In genomic region chr4:150651390-150652277, GRCm38 (mm10) we compare ENCODE assay signal across 9 mouse cellular contexts. TPM values are rescaled to one million over a fixed set of nuclear protein-coding genes. Genes with fewer than 3 reads are reported as not detected.
DNase-seq lines count a peak whose midpoint lies in the region; ATAC-seq and TF ChIP-seq lines count a peak whose summit lies in the region.
"Had no signal": no experiment of that assay in that cellular context is flagged by ENCODE, and none has a peak within 500 bp of the region (broad histone marks: within the 10 kb centered on the region; RNA-seq: fewer than 3 reads in every experiment).

Gene Slc45a1 (minus strand): TSS chr4:150652174.

- TF ChIP-seq POLR2A in testis, adult 2 months (IDR thresholded peaks at IDR 0.05; ENCODE audit: control insufficient read depth, low read depth, low read length) = no peak

- no peaks in the 10 kb centered on the region for H3K27me3 ChIP-seq in testis, adult 2 months (ENCODE audit: control insufficient read depth, insufficient read depth, low read length)
- H3K27me3 ChIP-seq in embryonic facial prominence, embryonic 14.5 days (replicated peaks; ENCODE audit: control insufficient read depth, insufficient read depth, low read length) = peaks cover 22% of the 10 kb centered on the region
- H3K27me3 ChIP-seq in midbrain, embryonic 16.5 days (ENCODE audit: control insufficient read depth, insufficient read depth, low read depth, low read length) = peaks cover 7% of the 10 kb centered on the region

- H3K9ac ChIP-seq in embryonic facial prominence, embryonic 14.5 days (ENCODE audit: low read depth, low read length) = peak within 1 kb of the TSS; percentile 45
- H3K9ac ChIP-seq in midbrain, embryonic 16.5 days (ENCODE audit: low read depth, low read length) = peak within 1 kb of the TSS; percentile 84
- H3K9ac ChIP-seq: liver, embryonic 14.5 days had no signal

- peaks cover 2% of the 10 kb centered on the region; the same call in 1 of the 2 replicates for H3K9me3 ChIP-seq in embryonic facial prominence, embryonic 14.5 days (ENCODE audit: control insufficient read depth, low read length)
- no peaks in the 10 kb centered on the region for H3K9me3 ChIP-seq in midbrain, embryonic 16.5 days (replicated peaks; ENCODE audit: control insufficient read depth, low read length, poor library complexity, severe bottlenecking)

- H3K27ac ChIP-seq in testis, adult 2 months (ENCODE audit: control insufficient read depth, insufficient read depth, low read depth, low read length) = no peak within 1 kb of the TSS
- H3K27ac ChIP-seq in embryonic facial prominence, embryonic 14.5 days (replicated peaks; ENCODE audit: low read depth, low read length) = no peak within 1 kb of the TSS
- peak within 1 kb of the TSS; percentile 62 for H3K27ac ChIP-seq in midbrain, embryonic 16.5 days (ENCODE audit: low read length)
- H3K27ac ChIP-seq: liver, embryonic 14.5 days had no signal

- intact Hi-C loops in heart, postnatal 10 days (cut with DNase I) = no loop called here

- H3K36me3 ChIP-seq in testis, adult 2 months (ENCODE audit: control insufficient read depth, insufficient read depth, low read length) = no peaks in the 10 kb centered on the region
- H3K36me3 ChIP-seq in embryonic facial prominence, embryonic 14.5 days (ENCODE audit: control insufficient read depth, insufficient read depth, low read length) = no peaks in the 10 kb centered on the region
- no peaks in the 10 kb centered on the region for H3K36me3 ChIP-seq in midbrain, embryonic 16.5 days (ENCODE audit: control insufficient read depth, insufficient read depth, low read length)

- peak within 1 kb of the TSS; percentile 54 for H3K4me2 ChIP-seq in embryonic facial prominence, embryonic 14.5 days (ENCODE audit: low read depth, low read length)
- peak within 1 kb of the TSS; percentile 77 for H3K4me2 ChIP-seq in midbrain, embryonic 16.5 days (ENCODE audit: low read length)

- peak within 1 kb of the TSS; percentile 32 for H3K4me3 ChIP-seq in testis, adult 2 months (ENCODE audit: control insufficient read depth, low read depth, low read length)
- H3K4me3 ChIP-seq in embryonic facial prominence, embryonic 14.5 days (ENCODE audit: low read depth, low read length) = peak within 1 kb of the TSS; percentile 28
- peak within 1 kb of the TSS; percentile 66 for H3K4me3 ChIP-seq in midbrain, embryonic 16.5 days (ENCODE audit: low read depth, low read length)

- ATAC-seq in embryonic facial prominence, embryonic 14.5 days (ENCODE audit: low read depth) = 0 out of 2 replicates have a peak, but pooled peaks have one; percentile 39
- peak; percentile 59 for ATAC-seq in midbrain, embryonic 16.5 days

- no peak for DNase-seq in testis, postnatal 10 days (ENCODE audit: low spot score)
- no peak for DNase-seq in embryonic facial prominence, embryonic 14.5 days (ENCODE audit: low spot score)
- DNase-seq in layer of hippocampus, adult 8-10 months (ENCODE audit: low spot score in 2 of 2) = peak in 1 of 2 experiments; percentile 37
- no peak for DNase-seq in spleen, postnatal 4 days (ENCODE audit: low spot score in 2 of 2)
- DNase-seq in Muller cell, postnatal 12 days (ENCODE audit: inconsistent ontology term) = no peak
- no peak for DNase-seq in heart, postnatal 10 days

- WGBS in embryonic facial prominence, embryonic 14.5 days = 7% methylated on average over 34 of the region's 41 CpGs
- 5% methylated on average over 41 of the region's 41 CpGs for WGBS in midbrain, embryonic 16.5 days

- no peak for TF ChIP-seq CTCF in testis, adult 2 months (IDR thresholded peaks at IDR 0.05; ENCODE audit: control insufficient read depth, insufficient read depth, insufficient replicate concordance, low read depth, low read length)

- peaks cover 4% of the 10 kb centered on the region for H3K4me1 ChIP-seq in testis, adult 2 months (ENCODE audit: control insufficient read depth, insufficient read depth, low read length)
- H3K4me1 ChIP-seq in embryonic facial prominence, embryonic 14.5 days (ENCODE audit: control insufficient read depth, insufficient read depth, low read length) = no peaks in the 10 kb centered on the region
- peaks cover 11% of the 10 kb centered on the region for H3K4me1 ChIP-seq in midbrain, embryonic 16.5 days (ENCODE audit: control insufficient read depth, insufficient read depth, low read length)

RNA-seq across cellular contexts. Expression of gene Slc45a1, which starts in this region (rescaled TPM):
- polyA plus RNA-seq in testis, adult 2 months (2012; rRNA removed) = 0.37 and 0.42 TPM in 2 replicates
- polyA plus RNA-seq in embryonic facial prominence, embryonic 14.5 days (2014; fragmentation: Nextera tagmentation; extraction: Ambion mirVana) = 1.1 and 1.2 TPM in 2 replicates
- 10 to 100 TPM; 36.2 to 45.2 (median 44.1) TPM for total RNA-seq in layer of hippocampus, adult 8-10 months (2022)
- 39.7 and 44.7 TPM in 2 replicates for polyA plus RNA-seq in midbrain, embryonic 16.5 days (2015; fragmentation: Nextera tagmentation; extraction: Ambion mirVana)
- not detected for total RNA-seq in heart, postnatal 10 days (2021)
- polyA plus RNA-seq: liver, embryonic 14.5 days had no signal

Comparison
In these comparisons a context has a peak if more than half of its experiments do, and no peak if none do; other contexts are left out.
1. RNA of gene Slc45a1 (total RNA-seq): 36.2 to 45.2 TPM in layer of hippocampus, adult 8-10 months; not detected in heart, postnatal 10 days; every median in the first group is over 10 times any median in the second.
2. RNA of gene Slc45a1 (polyA plus RNA-seq): 39.7 to 44.7 TPM in midbrain, embryonic 16.5 days; 1.1 to 1.2 TPM in embryonic facial prominence, embryonic 14.5 days and 0.37 to 0.42 TPM in testis, adult 2 months; every median in the first group is over 10 times any median in the second.
3. Peak in every context shown above with its lines, with median percentiles within 50 percentile points of each other: H3K4me3 ChIP-seq.